Mouse (Mus musculus) heart, postnatal 0 days (tissue): Measurements from ENCODE around the gene Taf1c. TPM values are rescaled to one million over a fixed set of nuclear protein-coding genes. Genes with fewer than 3 reads are reported as not detected.

ENCODE experiments used
- ATAC-seq: fragments of 200-750 bp; cut with Nextera tagmentation; 2 replicates; pipeline ENCODE4 v1.8.0; 2017; ENCODE audit warnings: low read depth, moderate number of reproducible peaks, moderate library complexity; ENCODE audit not compliant: insufficient read depth
- DNase-seq: peaks from one replicate; pipeline ENCODE4 v3.0.0-alpha.2; 2016; ENCODE audit warnings: low spot score
- H3K27ac ChIP-seq: fragments of 300-500 bp; sonication (generic); 2 replicates; pipeline ENCODE4 v1.5.1; 2014; ENCODE audit warnings: low read depth, mild to moderate bottlenecking
- H3K27me3 ChIP-seq: fragments of 300-500 bp; sonication (generic); 2 replicates; pipeline ENCODE4 v1.6.1; 2014; ENCODE audit warnings: low read length, mixed read lengths; ENCODE audit not compliant: control insufficient read depth, insufficient read depth
- H3K36me3 ChIP-seq: fragments of 300-500 bp; sonication (generic); replicated peaks from 2 replicates; pipeline ENCODE4 v1.6.1; 2014; ENCODE audit warnings: low read length, mixed read lengths; ENCODE audit not compliant: control insufficient read depth, insufficient read depth
- H3K4me1 ChIP-seq: fragments of 300-500 bp; sonication (generic); 2 replicates; pipeline ENCODE4 v1.6.1; 2014; ENCODE audit warnings: antibody characterized with exemption; ENCODE audit not compliant: control insufficient read depth, insufficient read depth
- H3K4me2 ChIP-seq: fragments of 300-500 bp; sonication (generic); 2 replicates; pipeline ENCODE4 v1.6.1; 2014; ENCODE audit warnings: low read depth, mild to moderate bottlenecking, low read length, moderate library complexity
- H3K4me3 ChIP-seq: fragments of 300-500 bp; sonication (generic); 2 replicates; pipeline ENCODE4 v1.5.1; 2014; ENCODE audit warnings: low read depth, low read length
- H3K9ac ChIP-seq: fragments of 300-500 bp; sonication (generic); replicated peaks from 2 replicates; pipeline ENCODE4 v1.6.1; 2014; ENCODE audit warnings: low read depth, low read length, mixed read lengths
- H3K9me3 ChIP-seq: fragments of 300-500 bp; sonication (generic); replicated peaks from 2 replicates; pipeline ENCODE4 v1.6.1; 2016; ENCODE audit warnings: low read length; ENCODE audit not compliant: control insufficient read depth
- CTCF ChIP-seq: IDR thresholded peaks from 2 replicates; pipeline ENCODE4 v1.5.1; 2016; ENCODE audit warnings: antibody characterized with exemption, control low read depth, low read depth
- EP300 ChIP-seq: IDR thresholded peaks from 2 replicates; pipeline ENCODE4 v1.6.1; 2016; ENCODE audit warnings: antibody characterized with exemption, low read depth
- WGBS: fragments of 180-500 bp; shearing (Covaris S2); extraction: QIAGEN DNeasy Blood & Tissue Kit; methylation state at CpG from one replicate; pipeline ENCODE4 v1.1.7; 2014; 5-methylcytosine and 5-hydroxymethylcytosine counted together
- polyA plus RNA-seq: library from polyadenylated mRNA; unstranded; fragments of >200 nt; fragmentation: Nextera tagmentation; extraction: Ambion mirVana; gene quantifications from 2 replicates; pipeline ENCODE4 v1.2.1, GENCODE M21; 2015
- total RNA-seq: library from RNA; depleted of rRNA; stranded (reverse); fragments of >200 nt; gene quantifications from 2 replicates; pipeline ENCODE4 v1.2.3, GENCODE M21; 2014; ENCODE audit warnings: low replicate concordance

Gene Taf1c
- total and polyA plus RNA-seq, 2 experiments from 2014 or later = 3.7 to 5.3 TPM

GRCm38 (mm10) chr8:119623061-119623460 lies 18.0 kb upstream of the Taf1c start:
- DNase-seq = no peak
- Histone ChIP-seq H3K36me3 (no peaks in the 10 kb centered on the region), H3K9ac (no peak overlapping the region), H3K4me2 (no peak overlapping the region), H3K4me1 (peaks cover 6% of the 10 kb centered on the region; the same call in 1 of the 2 replicates), H3K4me3 (no peak overlapping the region), H3K27ac (no peak overlapping the region), H3K9me3 (no peaks in the 10 kb centered on the region), H3K27me3 (0 out of 2 replicates have a peak, but pooled peaks cover 6% of the 10 kb centered on the region)
- TF ChIP-seq CTCF (no peak), EP300 (no peak)
- ATAC-seq = no peak
- 77% methylated on average over 8 of the region's 8 CpGs for WGBS

GRCm38 (mm10) chr8:119622555-119622954 lies 17.5 kb upstream of the Taf1c start:
- H3K9me3 ChIP-seq = no peaks in the 10 kb centered on the region
- DNase-seq (no peak), ATAC-seq (no peak)
- H3K4me1 ChIP-seq = peaks cover 6% of the 10 kb centered on the region; the same call in 1 of the 2 replicates
- H3K36me3 ChIP-seq = no peaks in the 10 kb centered on the region
- no peak overlapping the region for H3K4me3 ChIP-seq
- TF ChIP-seq EP300 (no peak), CTCF (no peak)
- H3K4me2 ChIP-seq = no peak overlapping the region
- no peak overlapping the region for H3K9ac ChIP-seq
- 65% methylated on average over 4 of the region's 4 CpGs for WGBS
- no peak overlapping the region for H3K27ac ChIP-seq
- H3K27me3 ChIP-seq = 0 out of 2 replicates have a peak, but pooled peaks cover 6% of the 10 kb centered on the region

- no peak overlapping the region; the same call in 1 of the 2 replicates for H3K27ac ChIP-seq
Measured at GRCm38 (mm10) chr8:119620848-119621465, 15.9 kb upstream of the Taf1c start.

GRCm38 (mm10) chr8:119620116-119620840 lies 15.3 kb upstream of the Taf1c start:
- Histone ChIP-seq H3K4me1 (peaks cover 6% of the 10 kb centered on the region; the same call in 1 of the 2 replicates), H3K36me3 (no peaks in the 10 kb centered on the region), H3K9ac (no peak overlapping the region), H3K27me3 (0 out of 2 replicates have a peak, but pooled peaks cover under 1% of the 10 kb centered on the region), H3K4me2 (no peak overlapping the region), H3K4me3 (no peak overlapping the region), H3K9me3 (no peaks in the 10 kb centered on the region), H3K27ac (no peak overlapping the region)
- TF ChIP-seq EP300 (no peak), CTCF (no peak)
- ATAC-seq = no peak
- DNase-seq = no peak
- 66% methylated on average over 6 of the region's 6 CpGs for WGBS

More at GRCm38 (mm10) chr8:119620848-119621465, 15.9 kb upstream of the Taf1c start:
- H3K4me3 ChIP-seq = no peak overlapping the region
- H3K9ac ChIP-seq = no peak overlapping the region
- H3K36me3 ChIP-seq = no peaks in the 10 kb centered on the region
- TF ChIP-seq CTCF = no peak
- no peak for TF ChIP-seq EP300
- no peaks in the 10 kb centered on the region for H3K9me3 ChIP-seq
- peaks cover 6% of the 10 kb centered on the region; the same call in 1 of the 2 replicates for H3K4me1 ChIP-seq
- H3K27me3 ChIP-seq = 0 out of 2 replicates have a peak, but pooled peaks cover 6% of the 10 kb centered on the region
- DNase-seq (no peak), ATAC-seq (peak; percentile 40)
- no peak overlapping the region for H3K4me2 ChIP-seq
- WGBS = 51% methylated on average over 14 of the region's 14 CpGs

GRCm38 (mm10) chr8:119618887-119619286 lies 13.9 kb upstream of the Taf1c start:
- Histone ChIP-seq H3K9me3 (no peaks in the 10 kb centered on the region), H3K36me3 (no peaks in the 10 kb centered on the region), H3K4me1 (peaks cover 6% of the 10 kb centered on the region; the same call in 1 of the 2 replicates), H3K4me3 (no peak overlapping the region), H3K4me2 (no peak overlapping the region), H3K27me3 (0 out of 2 replicates have a peak, but pooled peaks cover 3% of the 10 kb centered on the region), H3K27ac (no peak overlapping the region), H3K9ac (no peak overlapping the region)
- ATAC-seq = no peak
- TF ChIP-seq CTCF (no peak), EP300 (no peak)
- no peak for DNase-seq
- 42% methylated on average over 5 of the region's 5 CpGs for WGBS
